Mouse (Mus musculus): Measurements from ENCODE around the gene Slc12a4. TPM values are rescaled to one million over a fixed set of nuclear protein-coding genes. Genes with fewer than 3 reads are reported as not detected.

The Slc12a4 gene
- polyA plus RNA-seq, 1 experiment, result 57.1 TPM

GRCm38 (mm10) chr8:105938306-105938669 is 27.6 kb downstream of the Slc12a4 start, which contains the start of gene Psmb10:
TSS of gene Psmb10 (minus strand) at chr8:105938444.
- Histone ChIP-seq H3K4me3 (ENCODE audit: low read depth, low read length) (peak within 1 kb of the TSS; percentile 73), H3K27ac (ENCODE audit: insufficient read depth, low read length) (no peak within 1 kb of the TSS), H3K9me3 (replicated peaks; ENCODE audit: control insufficient read depth, insufficient read depth, low read length, poor library complexity, severe bottlenecking) (no peaks in the 10 kb centered on the region), H3K4me1 (ENCODE audit: control insufficient read depth, insufficient read depth, low read length) (no peaks in the 10 kb centered on the region), H3K27me3 (ENCODE audit: control insufficient read depth, insufficient read depth, low read length, poor library complexity, severe bottlenecking) (no peaks in the 10 kb centered on the region), H3K36me3 (ENCODE audit: control insufficient read depth, insufficient read depth, low read length, poor library complexity, severe bottlenecking) (peaks cover 2% of the 10 kb centered on the region), H3K9ac (ENCODE audit: low read depth, poor library complexity, severe bottlenecking) (peak within 1 kb of the TSS; percentile 36)
- TF ChIP-seq POLR2A (IDR thresholded peaks at IDR 0.05; ENCODE audit: insufficient read depth, low read length), result no peak
- no peak for TF ChIP-seq EP300 (IDR thresholded peaks at IDR 0.05; ENCODE audit: insufficient read depth, low read depth, low read length)
- no peak for TF ChIP-seq CTCF (IDR thresholded peaks at IDR 0.05; ENCODE audit: low read depth, low read length)

GRCm38 (mm10) chr8:105937496-105938305 is 28.2 kb downstream of the Slc12a4 start:
- Histone ChIP-seq H3K27ac (ENCODE audit: insufficient read depth, low read length) (no peak overlapping the region), H3K9ac (ENCODE audit: low read depth, poor library complexity, severe bottlenecking) (peak overlapping the region; percentile 36)

DNA sequence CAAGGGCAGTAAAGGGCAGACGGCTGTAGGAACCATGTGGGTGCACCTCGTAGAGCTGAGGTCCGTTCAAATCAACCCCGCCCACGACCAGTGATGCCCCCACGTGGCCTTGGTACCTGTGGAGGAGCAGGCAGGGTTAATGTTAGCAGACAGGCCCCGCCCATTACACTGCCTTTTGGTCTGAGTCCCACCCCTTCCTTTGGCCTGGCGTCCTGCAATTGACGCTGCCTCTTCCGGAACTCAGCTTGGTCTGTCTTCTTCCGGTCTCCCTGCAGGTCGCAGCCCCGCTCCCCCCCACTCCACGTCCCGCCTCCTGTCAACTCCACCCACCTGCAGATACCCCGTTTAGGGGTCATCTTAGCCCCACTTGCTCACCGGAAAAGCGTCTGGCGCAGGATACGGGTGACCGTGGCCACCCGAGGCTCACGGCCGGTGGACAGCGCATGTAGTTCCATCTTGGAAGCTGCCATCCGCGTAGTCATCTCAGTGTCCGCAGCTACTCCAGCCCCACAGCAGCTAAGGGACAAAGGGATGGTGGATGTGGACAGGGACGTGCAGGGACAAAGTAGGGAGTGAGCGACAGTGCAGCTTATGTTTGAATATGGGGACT is 28.9 kb downstream of the Slc12a4 start:
- Histone ChIP-seq H3K9me3 (replicated peaks; ENCODE audit: control insufficient read depth, insufficient read depth, low read length, poor library complexity, severe bottlenecking) (no peaks in the 10 kb centered on the region), H3K27me3 (ENCODE audit: control insufficient read depth, insufficient read depth, low read length, poor library complexity, severe bottlenecking) (no peaks in the 10 kb centered on the region), H3K4me1 (ENCODE audit: control insufficient read depth, insufficient read depth, low read length) (no peaks in the 10 kb centered on the region), H3K9ac (ENCODE audit: low read depth, poor library complexity, severe bottlenecking) (peak overlapping the region; percentile 36), H3K27ac (ENCODE audit: insufficient read depth, low read length) (no peak overlapping the region), H3K36me3 (ENCODE audit: control insufficient read depth, insufficient read depth, low read length, poor library complexity, severe bottlenecking) (no peaks in the 10 kb centered on the region), H3K4me3 (ENCODE audit: low read depth, low read length) (peak overlapping the region; percentile 73)
- TF ChIP-seq POLR2A (IDR thresholded peaks at IDR 0.05; ENCODE audit: insufficient read depth, low read length), result peak; percentile 4
- peak; percentile 40; the same call in 1 of the 2 replicates for TF ChIP-seq EP300 (IDR thresholded peaks at IDR 0.05; ENCODE audit: insufficient read depth, low read depth, low read length)
- no peak for TF ChIP-seq CTCF (IDR thresholded peaks at IDR 0.05; ENCODE audit: low read depth, low read length)

More at GRCm38 (mm10) chr8:105937496-105938305, 28.2 kb downstream of the Slc12a4 start:
- H3K36me3 ChIP-seq (ENCODE audit: control insufficient read depth, insufficient read depth, low read length, poor library complexity, severe bottlenecking), result no peaks in the 10 kb centered on the region
- no peaks in the 10 kb centered on the region for H3K9me3 ChIP-seq (replicated peaks; ENCODE audit: control insufficient read depth, insufficient read depth, low read length, poor library complexity, severe bottlenecking)
- TF ChIP-seq EP300 (IDR thresholded peaks at IDR 0.05; ENCODE audit: insufficient read depth, low read depth, low read length), result no peak
- no peak for TF ChIP-seq CTCF (IDR thresholded peaks at IDR 0.05; ENCODE audit: low read depth, low read length)
- no peak for TF ChIP-seq POLR2A (IDR thresholded peaks at IDR 0.05; ENCODE audit: insufficient read depth, low read length)
- H3K4me3 ChIP-seq (ENCODE audit: low read depth, low read length), result peak overlapping the region; percentile 73
- H3K4me1 ChIP-seq (ENCODE audit: control insufficient read depth, insufficient read depth, low read length), result no peaks in the 10 kb centered on the region
- H3K27me3 ChIP-seq (ENCODE audit: control insufficient read depth, insufficient read depth, low read length, poor library complexity, severe bottlenecking), result no peaks in the 10 kb centered on the region

DNA sequence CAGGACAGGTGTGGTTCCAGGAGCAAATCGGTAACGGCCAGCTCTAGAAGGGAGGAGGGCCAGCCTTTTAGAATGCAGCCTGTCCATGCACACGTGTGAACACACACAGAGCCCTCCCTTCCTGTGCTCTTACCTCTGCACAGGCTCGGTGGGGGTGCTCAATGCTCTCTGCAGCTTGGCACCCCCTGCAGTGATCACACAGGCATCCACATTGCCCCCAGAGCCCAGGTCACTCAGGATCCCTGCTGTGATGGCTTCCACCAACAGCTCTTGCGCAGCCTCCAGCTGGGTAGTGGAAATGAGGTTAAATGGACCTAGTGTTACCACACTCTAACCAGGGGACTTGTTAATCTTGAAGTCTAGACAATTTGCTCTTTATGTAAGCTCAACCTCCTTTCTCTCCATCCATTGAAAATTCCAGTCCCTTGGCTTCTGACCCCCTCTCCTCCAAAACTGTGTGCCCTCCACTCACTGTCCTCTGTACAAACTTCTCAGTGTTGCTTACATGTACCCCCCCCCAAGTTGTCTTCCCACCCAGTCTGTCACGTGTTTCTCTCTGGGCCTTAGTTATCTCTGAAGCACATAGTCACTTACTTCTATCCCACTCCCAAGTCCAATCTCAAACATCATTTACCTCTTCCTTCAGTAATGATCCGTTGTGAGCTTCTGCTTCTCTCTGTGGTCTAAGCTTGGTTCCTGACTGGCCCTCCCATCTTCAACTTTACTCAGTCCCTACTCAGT is 29.9 kb downstream of the Slc12a4 start:
- Histone ChIP-seq H3K4me1 (ENCODE audit: control insufficient read depth, insufficient read depth, low read length) (no peaks in the 10 kb centered on the region), H3K9ac (ENCODE audit: low read depth, poor library complexity, severe bottlenecking) (peak overlapping the region; percentile 36), H3K27me3 (ENCODE audit: control insufficient read depth, insufficient read depth, low read length, poor library complexity, severe bottlenecking) (no peaks in the 10 kb centered on the region), H3K36me3 (ENCODE audit: control insufficient read depth, insufficient read depth, low read length, poor library complexity, severe bottlenecking) (no peaks in the 10 kb centered on the region), H3K9me3 (replicated peaks; ENCODE audit: control insufficient read depth, insufficient read depth, low read length, poor library complexity, severe bottlenecking) (no peaks in the 10 kb centered on the region), H3K27ac (ENCODE audit: insufficient read depth, low read length) (no peak overlapping the region), H3K4me3 (ENCODE audit: low read depth, low read length) (peak overlapping the region; percentile 73)
- no peak for TF ChIP-seq EP300 (IDR thresholded peaks at IDR 0.05; ENCODE audit: insufficient read depth, low read depth, low read length)
- TF ChIP-seq POLR2A (IDR thresholded peaks at IDR 0.05; ENCODE audit: insufficient read depth, low read length), result no peak
- no peak for TF ChIP-seq CTCF (IDR thresholded peaks at IDR 0.05; ENCODE audit: low read depth, low read length)

- Histone ChIP-seq H3K27ac (ENCODE audit: insufficient read depth, low read length) (no peak overlapping the region), H3K36me3 (ENCODE audit: control insufficient read depth, insufficient read depth, low read length, poor library complexity, severe bottlenecking) (no peaks in the 10 kb centered on the region), H3K9ac (ENCODE audit: low read depth, poor library complexity, severe bottlenecking) (no peak overlapping the region), H3K9me3 (replicated peaks; ENCODE audit: control insufficient read depth, insufficient read depth, low read length, poor library complexity, severe bottlenecking) (no peaks in the 10 kb centered on the region), H3K4me3 (ENCODE audit: low read depth, low read length) (no peak overlapping the region), H3K27me3 (ENCODE audit: control insufficient read depth, insufficient read depth, low read length, poor library complexity, severe bottlenecking) (no peaks in the 10 kb centered on the region), H3K4me1 (ENCODE audit: control insufficient read depth, insufficient read depth, low read length) (no peaks in the 10 kb centered on the region)
- TF ChIP-seq EP300 (IDR thresholded peaks at IDR 0.05; ENCODE audit: insufficient read depth, low read depth, low read length) (no peak), POLR2A (IDR thresholded peaks at IDR 0.05; ENCODE audit: insufficient read depth, low read length) (no peak), CTCF (IDR thresholded peaks at IDR 0.05; ENCODE audit: low read depth, low read length) (no peak)
Observed at GRCm38 (mm10) chr8:105935105-105935504, 30.8 kb downstream of the Slc12a4 start.
